Mouse (Mus musculus): ENCODE measurements around the gene Maf. TPM values are rescaled to one million over a fixed set of nuclear protein-coding genes. Genes with fewer than 3 reads are reported as not detected.

Maf gene
- polyA plus RNA-seq, 1 experiment from 2014 or later = 2.7 TPM

GRCm38 (mm10) chr8:115726231-115726630 lies 18.6 kb upstream of the Maf start:
- H3K36me3 ChIP-seq (replicated peaks) = no peaks in the 10 kb centered on the region
- no peaks in the 10 kb centered on the region for H3K4me1 ChIP-seq
- no peaks in the 10 kb centered on the region for H3K9me3 ChIP-seq
- H3K27ac ChIP-seq (replicated peaks) = no peak overlapping the region
- 72% methylated on average over 4 of the region's 4 CpGs for whole genome bisulfite sequencing
- no peak for DNase-seq (ENCODE audit: low spot score)
- no peak overlapping the region for H3K4me3 ChIP-seq
- H3K27me3 ChIP-seq (replicated peaks; ENCODE audit: low read depth, poor library complexity, severe bottlenecking) = no peaks in the 10 kb centered on the region

DNA sequence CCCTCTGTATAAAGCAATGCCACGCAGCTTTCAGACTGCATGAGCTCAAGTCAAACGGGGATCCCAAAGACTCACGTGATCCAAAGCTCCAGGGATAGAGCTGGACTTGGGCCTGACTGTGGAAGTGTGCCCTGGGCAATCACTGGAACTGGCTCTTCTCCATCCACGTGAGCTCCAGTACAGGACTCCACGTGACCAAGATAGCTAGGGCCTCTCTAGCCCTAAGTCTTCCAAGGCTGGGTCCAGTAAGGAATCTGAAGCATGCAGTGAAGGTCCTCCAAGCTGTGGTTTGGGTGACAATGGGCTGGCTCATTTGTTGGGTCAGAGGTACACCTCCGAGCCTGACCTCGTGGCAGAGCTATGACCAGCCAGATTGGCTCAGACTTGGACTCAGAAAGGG lies 11.5 kb upstream of the Maf start:
- 0 out of 2 replicates have a peak, but pooled peaks cover 3% of the 10 kb centered on the region for H3K4me1 ChIP-seq
- no peak for DNase-seq (ENCODE audit: low spot score)
- H3K4me3 ChIP-seq = no peak overlapping the region
- H3K36me3 ChIP-seq (replicated peaks) = no peaks in the 10 kb centered on the region
- WGBS = 77% methylated on average over 7 of the region's 7 CpGs
- H3K27ac ChIP-seq (replicated peaks) = no peak overlapping the region; the same call in 1 of the 2 replicates
- no peaks in the 10 kb centered on the region for H3K9me3 ChIP-seq
- no peaks in the 10 kb centered on the region for H3K27me3 ChIP-seq (replicated peaks; ENCODE audit: low read depth, poor library complexity, severe bottlenecking)

DNA sequence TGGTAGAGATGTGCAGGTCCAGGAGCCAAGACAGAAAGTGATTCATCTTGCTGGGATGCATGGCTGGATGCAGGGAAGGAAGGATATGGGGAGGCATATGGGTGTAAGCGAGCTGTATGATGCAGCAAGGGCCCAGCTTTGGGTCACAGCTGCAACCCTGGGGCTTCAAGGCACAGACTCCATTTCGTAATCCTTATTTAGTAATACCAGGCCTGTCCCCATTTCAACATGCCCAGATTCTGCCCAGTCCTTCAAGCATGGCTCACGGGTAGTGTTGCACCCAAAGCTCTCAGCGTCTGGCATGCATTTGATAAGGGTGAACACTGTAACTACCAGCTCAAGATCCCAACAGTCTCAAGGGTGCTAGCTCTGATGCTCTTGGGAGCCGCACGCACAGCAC lies 11.0 kb upstream of the Maf start:
- H3K9me3 ChIP-seq = no peaks in the 10 kb centered on the region
- H3K27me3 ChIP-seq (replicated peaks; ENCODE audit: low read depth, poor library complexity, severe bottlenecking) = 0 out of 2 replicates have a peak, but pooled peaks cover 2% of the 10 kb centered on the region
- H3K4me3 ChIP-seq = no peak overlapping the region
- no peaks in the 10 kb centered on the region for H3K36me3 ChIP-seq (replicated peaks)
- no peak for DNase-seq (ENCODE audit: low spot score)
- no peak overlapping the region for H3K27ac ChIP-seq (replicated peaks)
- 0 out of 2 replicates have a peak, but pooled peaks cover 3% of the 10 kb centered on the region for H3K4me1 ChIP-seq
- 90% methylated on average over 6 of the region's 6 CpGs for WGBS

GRCm38 (mm10) chr8:115715262-115715661 lies 7.7 kb upstream of the Maf start:
- no peaks in the 10 kb centered on the region for H3K9me3 ChIP-seq
- DNase-seq (ENCODE audit: low spot score) = no peak
- peaks cover 29% of the 10 kb centered on the region for H3K27me3 ChIP-seq (replicated peaks; ENCODE audit: low read depth, poor library complexity, severe bottlenecking)
- H3K36me3 ChIP-seq (replicated peaks) = no peaks in the 10 kb centered on the region
- 81% methylated on average over 4 of the region's 4 CpGs for WGBS
- H3K4me1 ChIP-seq = peaks cover 7% of the 10 kb centered on the region
- H3K4me3 ChIP-seq = no peak overlapping the region
- no peak overlapping the region for H3K27ac ChIP-seq (replicated peaks)

DNA sequence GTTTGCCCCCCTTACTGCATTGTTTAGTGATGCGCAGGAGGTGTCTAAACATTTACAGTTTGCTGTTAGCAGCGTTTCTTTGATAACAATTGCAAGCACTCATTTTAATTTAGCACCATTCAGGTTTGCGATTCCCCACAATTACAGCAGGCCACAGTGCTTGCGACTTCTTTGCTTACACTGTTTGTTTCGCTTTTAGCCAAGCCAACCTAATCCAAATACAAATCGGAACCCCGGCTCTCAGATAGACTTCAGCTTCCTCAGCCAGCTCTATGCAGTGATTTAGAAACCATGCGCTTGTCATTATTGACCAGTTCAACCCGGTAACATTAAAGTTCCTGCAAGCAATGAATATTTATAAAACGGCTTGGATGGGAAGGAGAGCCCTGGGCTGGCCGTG lies 3.5 kb upstream of the Maf start:
- DNase-seq (ENCODE audit: low spot score) = no peak
- Histone ChIP-seq H3K36me3 (replicated peaks) (no peaks in the 10 kb centered on the region), H3K4me3 (no peak overlapping the region), H3K27me3 (replicated peaks; ENCODE audit: low read depth, poor library complexity, severe bottlenecking) (peaks cover 43% of the 10 kb centered on the region), H3K27ac (replicated peaks) (no peak overlapping the region), H3K9me3 (no peaks in the 10 kb centered on the region), H3K4me1 (peaks cover 35% of the 10 kb centered on the region)
- WGBS = 74% methylated on average over 11 of the region's 11 CpGs

GRCm38 (mm10) chr8:115709931-115710330 lies 2.3 kb upstream of the Maf start:
- Histone ChIP-seq H3K4me1 (peaks cover 44% of the 10 kb centered on the region), H3K4me3 (no peak overlapping the region), H3K27me3 (replicated peaks; ENCODE audit: low read depth, poor library complexity, severe bottlenecking) (peaks cover 53% of the 10 kb centered on the region), H3K27ac (replicated peaks) (no peak overlapping the region), H3K36me3 (replicated peaks) (no peaks in the 10 kb centered on the region), H3K9me3 (no peaks in the 10 kb centered on the region)
- WGBS = 77% methylated on average over 8 of the region's 8 CpGs
- no peak for DNase-seq (ENCODE audit: low spot score)

DNA sequence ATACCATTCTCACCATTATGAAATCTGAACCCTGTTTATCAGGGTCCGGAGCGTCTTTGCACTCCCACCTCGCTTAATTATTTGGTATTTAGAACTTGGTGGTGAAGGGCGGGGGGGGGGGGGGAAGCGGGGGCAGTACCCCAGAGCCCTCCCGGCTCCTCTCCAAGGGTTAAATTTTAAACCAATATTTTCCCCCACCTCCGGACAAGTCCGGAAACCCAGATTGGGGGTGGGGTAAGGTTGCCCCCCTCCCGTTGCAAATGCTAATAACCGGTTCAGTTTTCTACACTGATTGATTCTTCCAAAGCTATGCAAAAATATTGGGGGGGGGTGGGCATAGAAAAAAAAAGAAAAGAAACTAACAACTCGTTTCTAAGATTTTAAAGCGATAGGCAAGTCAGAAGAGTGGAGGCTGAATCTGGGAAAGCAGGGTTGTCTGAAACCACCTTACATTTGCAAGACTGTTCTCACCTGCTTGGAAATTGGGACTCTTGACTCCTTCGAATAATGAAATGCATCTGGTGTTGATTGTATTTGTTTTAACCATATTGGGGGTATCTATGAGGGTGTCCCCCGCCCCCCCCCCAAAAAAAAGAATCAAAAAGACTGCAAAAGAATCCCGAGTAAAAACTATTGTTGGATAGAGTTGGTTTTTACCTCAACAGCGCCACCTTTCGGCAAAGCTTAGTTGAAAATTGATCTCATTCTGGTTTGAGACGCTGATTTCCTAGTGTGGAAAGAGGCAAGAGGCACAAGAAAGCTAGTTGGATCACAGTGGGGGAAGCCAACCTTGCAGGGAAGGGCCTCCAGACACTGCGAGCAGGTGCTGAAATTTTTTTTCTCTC lies 1.6 kb upstream of the Maf start:
- H3K27me3 ChIP-seq (replicated peaks; ENCODE audit: low read depth, poor library complexity, severe bottlenecking) = peaks cover 60% of the 10 kb centered on the region

DNA sequence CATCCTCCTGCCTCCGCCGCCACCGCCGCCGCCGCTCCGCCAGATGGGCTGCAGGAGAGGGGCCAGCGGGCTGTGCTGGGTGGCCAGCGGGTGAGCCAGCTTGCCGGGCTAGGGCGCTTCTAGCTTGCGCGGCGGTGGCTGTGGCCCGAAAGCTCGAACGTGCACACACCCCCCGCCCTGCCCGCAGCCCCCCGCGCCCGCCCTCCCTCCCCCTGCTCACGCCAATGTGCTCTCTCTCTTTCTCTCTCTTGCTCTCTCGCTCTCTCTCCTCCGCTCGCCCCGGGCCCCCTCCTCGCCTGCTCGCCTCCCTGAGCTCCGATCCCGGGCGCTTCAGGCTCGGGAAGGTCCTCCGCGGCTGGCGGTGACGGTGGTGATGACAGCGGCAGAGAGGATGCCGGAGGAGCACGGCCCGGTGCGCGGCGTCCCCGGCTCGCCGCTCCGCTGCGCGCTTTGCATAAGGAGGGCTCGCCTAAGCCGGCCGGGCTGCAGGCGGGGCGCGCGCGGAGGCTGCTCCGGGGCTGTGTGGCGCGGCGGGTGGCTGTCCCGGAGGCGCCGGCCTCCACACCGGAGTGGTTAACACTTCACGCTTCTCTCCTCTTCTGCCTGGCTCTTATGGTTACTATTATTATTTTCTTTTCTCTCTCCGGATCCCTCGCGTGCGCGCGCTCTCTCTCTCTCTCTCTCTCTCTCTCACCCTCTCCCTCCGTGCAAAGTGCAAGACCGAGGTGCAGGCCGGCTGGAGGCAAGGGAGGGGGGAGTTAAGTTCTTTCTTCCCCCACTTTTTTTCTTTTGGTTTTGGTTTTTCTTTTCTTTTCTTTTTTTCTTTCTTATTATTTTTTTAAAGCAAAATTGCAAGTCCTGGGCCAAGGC lies 498 bp downstream of the Maf start:
- Histone ChIP-seq H3K4me1 (peaks cover 44% of the 10 kb centered on the region), H3K4me3 (peak overlapping the region; percentile 72), H3K27ac (replicated peaks) (peak overlapping the region; percentile 85), H3K27me3 (replicated peaks; ENCODE audit: low read depth, poor library complexity, severe bottlenecking) (peaks cover 46% of the 10 kb centered on the region), H3K9me3 (no peaks in the 10 kb centered on the region), H3K36me3 (replicated peaks) (no peaks in the 10 kb centered on the region)
- DNase-seq (ENCODE audit: low spot score) = peak; percentile 82
- WGBS = under 1% methylated on average over 69 of the region's 76 CpGs

More for the DNA sequence above, 1.6 kb upstream of the Maf start:
- under 1% methylated on average over 19 of the region's 19 CpGs for WGBS
- Histone ChIP-seq H3K4me3 (peak overlapping the region; percentile 72), H3K9me3 (no peaks in the 10 kb centered on the region), H3K4me1 (peaks cover 44% of the 10 kb centered on the region), H3K27ac (replicated peaks) (0 out of 2 replicates have a peak overlapping the region, but pooled peaks have one; percentile 14), H3K36me3 (replicated peaks) (no peaks in the 10 kb centered on the region)
- peak; percentile 78 for DNase-seq (ENCODE audit: low spot score)

DNA sequence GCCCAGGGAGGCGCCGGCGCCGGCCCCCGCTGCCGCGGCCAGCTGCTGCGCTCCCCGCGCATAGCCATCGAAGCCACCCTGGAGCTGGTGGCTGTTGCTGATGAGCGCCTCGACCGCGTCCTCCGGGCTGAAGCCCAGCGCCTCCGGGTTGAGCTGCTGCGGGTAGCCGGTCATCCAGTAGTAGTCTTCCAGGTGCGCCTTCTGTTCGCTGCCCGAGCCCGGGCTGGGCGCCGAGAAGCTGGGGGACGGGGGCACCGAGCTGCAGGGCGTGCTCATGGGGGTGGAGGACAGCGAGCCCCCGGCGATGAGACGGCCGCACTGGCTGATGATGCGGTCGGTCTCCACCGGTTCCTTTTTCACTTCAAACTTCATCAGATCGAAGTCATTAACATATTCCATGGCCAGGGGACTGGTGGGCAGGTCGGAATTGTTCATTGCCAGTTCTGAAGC lies 1.2 kb downstream of the Maf start:
- Histone ChIP-seq H3K4me1 (peaks cover 47% of the 10 kb centered on the region), H3K9me3 (no peaks in the 10 kb centered on the region), H3K4me3 (peak overlapping the region; percentile 72), H3K27me3 (replicated peaks; ENCODE audit: low read depth, poor library complexity, severe bottlenecking) (peaks cover 41% of the 10 kb centered on the region), H3K27ac (replicated peaks) (peak overlapping the region; percentile 85), H3K36me3 (replicated peaks) (no peaks in the 10 kb centered on the region)
- DNase-seq (ENCODE audit: low spot score) = peak; percentile 78
- WGBS = under 1% methylated on average over 39 of the region's 39 CpGs

- no peaks in the 10 kb centered on the region for H3K9me3 ChIP-seq
- WGBS = under 1% methylated on average over 36 of the region's 36 CpGs
- peaks cover 34% of the 10 kb centered on the region for H3K27me3 ChIP-seq (replicated peaks; ENCODE audit: low read depth, poor library complexity, severe bottlenecking)
- H3K27ac ChIP-seq (replicated peaks) = peak overlapping the region; percentile 85
- peak; percentile 76 for DNase-seq (ENCODE audit: low spot score)
- H3K36me3 ChIP-seq (replicated peaks) = no peaks in the 10 kb centered on the region
- H3K4me3 ChIP-seq = peak overlapping the region; percentile 72
- peaks cover 42% of the 10 kb centered on the region for H3K4me1 ChIP-seq
Observed at GRCm38 (mm10) chr8:115705591-115706110, 1.9 kb downstream of the Maf start.

GRCm38 (mm10) chr8:115703056-115703455 lies 4.5 kb downstream of the Maf start:
- Histone ChIP-seq H3K4me3 (no peak overlapping the region), H3K27me3 (replicated peaks; ENCODE audit: low read depth, poor library complexity, severe bottlenecking) (peaks cover 24% of the 10 kb centered on the region), H3K36me3 (replicated peaks) (no peaks in the 10 kb centered on the region), H3K9me3 (no peaks in the 10 kb centered on the region), H3K27ac (replicated peaks) (no peak overlapping the region), H3K4me1 (peaks cover 34% of the 10 kb centered on the region)
- WGBS = 88% methylated on average over 4 of the region's 4 CpGs
- no peak for DNase-seq (ENCODE audit: low spot score)

GRCm38 (mm10) chr8:115701001-115701400 lies 6.6 kb downstream of the Maf start:
- Histone ChIP-seq H3K27me3 (replicated peaks; ENCODE audit: low read depth, poor library complexity, severe bottlenecking) (peaks cover 23% of the 10 kb centered on the region), H3K9me3 (no peaks in the 10 kb centered on the region), H3K4me3 (no peak overlapping the region), H3K4me1 (peaks cover 35% of the 10 kb centered on the region), H3K36me3 (replicated peaks) (no peaks in the 10 kb centered on the region), H3K27ac (replicated peaks) (no peak overlapping the region)
- 76% methylated on average over 5 of the region's 5 CpGs for WGBS
- no peak for DNase-seq (ENCODE audit: low spot score)

All from embryonic facial prominence, embryonic 10.5 days (tissue).